ENCODE assay signal across 17 mouse cellular contexts in genomic region chr11:18621777-18622176, GRCm38 (mm10).
DNase-seq lines count a peak whose midpoint lies in the region; ATAC-seq and TF ChIP-seq lines count a peak whose summit lies in the region.
"Had no signal": no experiment of that assay in that cellular context is flagged by ENCODE, and none has a peak within 500 bp of the region (broad histone marks: within the 10 kb centered on the region; RNA-seq: fewer than 3 reads in every experiment).

No protein-coding gene starts in this region.

- H3K4me1 ChIP-seq in hindbrain, embryonic 12.5 days = peaks cover 9% of the 10 kb centered on the region
- H3K4me1 ChIP-seq in hindbrain, postnatal 0 days (ENCODE audit: insufficient read depth, low read length) = peaks cover 6% of the 10 kb centered on the region; the same call in 1 of the 2 replicates
- peaks cover 13% of the 10 kb centered on the region for H3K4me1 ChIP-seq in forebrain, embryonic 13.5 days
- H3K4me1 ChIP-seq in kidney, embryonic 15.5 days = no peaks in the 10 kb centered on the region
- H3K4me1 ChIP-seq: heart, embryonic 10.5 days; limb, embryonic 15.5 days had no signal

- no peak overlapping the region for H3K4me2 ChIP-seq in hindbrain, embryonic 12.5 days (replicated peaks)
- no peak overlapping the region for H3K4me2 ChIP-seq in hindbrain, postnatal 0 days (ENCODE audit: low read depth, low read length)
- no peak overlapping the region for H3K4me2 ChIP-seq in forebrain, embryonic 13.5 days
- H3K4me2 ChIP-seq in kidney, embryonic 15.5 days = no peak overlapping the region
- H3K4me2 ChIP-seq: limb, embryonic 15.5 days had no signal

- no peak for TF ChIP-seq CTCF in hindbrain, postnatal 0 days (IDR thresholded peaks at IDR 0.05; ENCODE audit: low read depth)

- 0 out of 2 replicates have a peak, but pooled peaks have one; percentile 48 for ATAC-seq in hindbrain, embryonic 12.5 days (ENCODE audit: low FRiP score)
- no peak for ATAC-seq in hindbrain, postnatal 0 days
- peak; percentile 27; the same call in 1 of the 2 replicates for ATAC-seq in forebrain, embryonic 13.5 days
- no peak for ATAC-seq in kidney, embryonic 15.5 days (replicated peaks; ENCODE audit: low FRiP score)
- ATAC-seq: CD4-positive, CD25-positive, alpha-beta regulatory T cell, adult 4 months had no signal

- H3K27ac ChIP-seq in hindbrain, embryonic 12.5 days = no peak overlapping the region
- H3K27ac ChIP-seq in hindbrain, postnatal 0 days = no peak overlapping the region
- H3K27ac ChIP-seq in forebrain, embryonic 13.5 days = no peak overlapping the region
- H3K27ac ChIP-seq in kidney, embryonic 15.5 days = no peak overlapping the region
- H3K27ac ChIP-seq: heart, embryonic 10.5 days; limb, embryonic 15.5 days had no signal

- no peak overlapping the region for H3K4me3 ChIP-seq in hindbrain, embryonic 12.5 days
- H3K4me3 ChIP-seq in hindbrain, postnatal 0 days (ENCODE audit: low read length) = no peak overlapping the region
- H3K4me3 ChIP-seq in forebrain, embryonic 13.5 days = no peak overlapping the region
- no peak overlapping the region for H3K4me3 ChIP-seq in kidney, embryonic 15.5 days (replicated peaks)
- H3K4me3 ChIP-seq: heart, embryonic 10.5 days; limb, embryonic 15.5 days had no signal

- H3K27me3 ChIP-seq in hindbrain, embryonic 12.5 days = no peaks in the 10 kb centered on the region
- H3K27me3 ChIP-seq in hindbrain, postnatal 0 days (ENCODE audit: insufficient read depth, low read length) = no peaks in the 10 kb centered on the region
- H3K27me3 ChIP-seq in forebrain, embryonic 13.5 days = no peaks in the 10 kb centered on the region
- H3K27me3 ChIP-seq in kidney, embryonic 15.5 days = no peaks in the 10 kb centered on the region
- H3K27me3 ChIP-seq: limb, embryonic 15.5 days had no signal

- no peak overlapping the region for H3K9ac ChIP-seq in hindbrain, embryonic 12.5 days
- no peak overlapping the region for H3K9ac ChIP-seq in hindbrain, postnatal 0 days (replicated peaks; ENCODE audit: low read length)
- no peak overlapping the region for H3K9ac ChIP-seq in forebrain, embryonic 13.5 days
- no peak overlapping the region for H3K9ac ChIP-seq in kidney, embryonic 15.5 days
- H3K9ac ChIP-seq: limb, embryonic 15.5 days had no signal

- peak; percentile 22 for DNase-seq in embryo, embryonic 10 days (ENCODE audit: low spot score)
- no peak for DNase-seq in embryo, embryonic 9.5 days (ENCODE audit: extremely low spot score)
- no peak for DNase-seq in hindbrain, postnatal 0 days (ENCODE audit: low spot score)
- peak; percentile 78 for DNase-seq in retina, postnatal 1 day
- DNase-seq in urinary bladder, postnatal 4 days (ENCODE audit: low spot score in 2 of 2) = no peak
- DNase-seq: cerebellum, adult 9-11 months; gastrocnemius, postnatal 36 days; heart, postnatal 10 days; layer of hippocampus, postnatal 36 days; lung, postnatal 10 days had no signal

- no peaks in the 10 kb centered on the region for H3K9me3 ChIP-seq in hindbrain, embryonic 12.5 days (replicated peaks)
- H3K9me3 ChIP-seq in hindbrain, postnatal 0 days (ENCODE audit: low read length) = no peaks in the 10 kb centered on the region
- no peaks in the 10 kb centered on the region for H3K9me3 ChIP-seq in forebrain, embryonic 13.5 days (replicated peaks)
- no peaks in the 10 kb centered on the region for H3K9me3 ChIP-seq in kidney, embryonic 15.5 days (replicated peaks)
- H3K9me3 ChIP-seq: G1E; heart, embryonic 10.5 days; limb, embryonic 15.5 days had no signal

- 38% methylated on average over 3 of the region's 3 CpGs for WGBS in hindbrain, embryonic 12.5 days
- 37% methylated on average over 3 of the region's 3 CpGs for WGBS in hindbrain, postnatal 0 days
- WGBS in forebrain, embryonic 13.5 days = 11% methylated on average over 3 of the region's 3 CpGs
- 66% methylated on average over 3 of the region's 3 CpGs for WGBS in kidney, embryonic 15.5 days

- no peaks in the 10 kb centered on the region for H3K36me3 ChIP-seq in hindbrain, embryonic 12.5 days
- no peaks in the 10 kb centered on the region for H3K36me3 ChIP-seq in hindbrain, postnatal 0 days (ENCODE audit: insufficient read depth, low read length)
- no peaks in the 10 kb centered on the region for H3K36me3 ChIP-seq in forebrain, embryonic 13.5 days (ENCODE audit: poor library complexity, severe bottlenecking)
- no peaks in the 10 kb centered on the region for H3K36me3 ChIP-seq in kidney, embryonic 15.5 days
- H3K36me3 ChIP-seq: G1E; heart, embryonic 10.5 days; limb, embryonic 15.5 days had no signal

Comparison
In these comparisons a context has a peak if more than half of its experiments do, and no peak if none do; other contexts are left out.
1. DNase-seq: peak in embryo, embryonic 10 days (single experiment) and retina, postnatal 1 day (single experiment); none in embryo, embryonic 9.5 days (single experiment), hindbrain, postnatal 0 days (single experiment) and urinary bladder, postnatal 4 days (0 of 2).
2. ATAC-seq: peak in hindbrain, embryonic 12.5 days (single experiment) and forebrain, embryonic 13.5 days (single experiment); none in hindbrain, postnatal 0 days (single experiment) and kidney, embryonic 15.5 days (single experiment).